Mouse (Mus musculus) kidney, adult 9 months (tissue): ENCODE results near the gene Mrpl52.

ENCODE experiments used
- DNase-seq: peaks from one replicate; pipeline ENCODE4 v3.0.0; 2022

Mrpl52 gene

GRCm38 (mm10) chr14:54432837-54433830 is 6.4 kb downstream of the Mrpl52 start:
- DNase-seq: no peak

DNA sequence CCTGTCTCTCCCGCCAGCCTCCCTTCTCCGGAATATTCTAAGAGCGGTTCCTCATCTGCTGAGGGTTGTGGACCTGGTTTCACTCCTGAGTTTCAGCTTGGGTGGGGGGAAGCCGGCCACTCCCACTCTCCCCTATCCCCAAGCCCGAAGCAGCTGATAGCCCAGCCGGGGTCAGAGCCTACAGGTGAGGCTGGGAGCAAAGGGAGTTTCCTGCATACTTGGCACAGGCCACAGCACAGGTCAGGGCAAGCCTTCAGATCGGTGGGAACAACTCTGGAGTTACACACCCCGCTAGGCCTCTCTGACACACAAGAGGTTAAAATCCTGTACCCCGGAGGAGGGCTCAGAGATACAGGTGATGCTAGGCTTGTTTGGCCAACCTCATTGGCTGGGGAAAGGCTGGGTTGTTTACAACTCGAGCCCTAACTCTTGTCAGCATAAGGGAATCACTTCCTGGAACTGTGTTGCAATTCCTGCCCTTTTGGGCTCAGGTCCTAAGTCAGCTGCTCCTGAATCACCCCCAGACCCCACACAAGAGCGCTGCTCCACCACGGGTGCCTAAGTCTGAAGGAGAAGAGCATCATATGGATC is 7.3 kb downstream of the Mrpl52 start:
- no peak for DNase-seq

DNA sequence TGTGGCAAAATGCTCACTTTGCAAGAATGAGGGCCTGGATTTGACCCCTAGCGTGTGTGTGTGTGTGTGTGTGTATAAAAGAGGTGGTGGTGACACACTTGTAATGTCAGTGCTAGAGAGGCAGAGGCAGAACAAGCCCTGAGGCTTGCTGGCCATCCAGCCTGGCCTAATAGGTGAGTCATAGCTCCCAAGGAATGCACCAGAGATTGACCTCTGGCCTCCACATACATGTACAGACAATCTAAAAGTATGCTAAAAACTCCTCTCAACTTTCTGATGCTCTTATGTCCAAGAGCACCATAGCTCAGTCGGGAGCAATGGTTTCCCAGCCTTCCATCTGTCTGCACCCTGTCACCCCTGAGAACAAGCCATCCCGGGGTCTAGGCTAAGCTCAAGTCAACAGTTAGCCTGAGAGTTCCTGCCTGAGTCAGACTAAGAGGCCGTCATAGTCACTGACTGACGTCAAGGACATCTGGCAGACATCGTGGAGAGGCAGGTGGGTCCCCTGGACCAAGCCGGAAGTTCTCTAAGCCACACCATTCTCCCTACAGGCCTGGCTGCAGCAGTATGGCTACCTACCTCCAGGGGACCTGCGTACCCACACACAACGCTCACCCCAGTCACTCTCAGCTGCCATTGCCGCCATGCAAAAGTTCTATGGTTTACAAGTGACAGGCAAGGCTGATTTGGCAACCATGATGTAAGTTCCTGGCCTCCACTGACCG is 8.6 kb downstream of the Mrpl52 start:
- no peak for DNase-seq

DNA sequence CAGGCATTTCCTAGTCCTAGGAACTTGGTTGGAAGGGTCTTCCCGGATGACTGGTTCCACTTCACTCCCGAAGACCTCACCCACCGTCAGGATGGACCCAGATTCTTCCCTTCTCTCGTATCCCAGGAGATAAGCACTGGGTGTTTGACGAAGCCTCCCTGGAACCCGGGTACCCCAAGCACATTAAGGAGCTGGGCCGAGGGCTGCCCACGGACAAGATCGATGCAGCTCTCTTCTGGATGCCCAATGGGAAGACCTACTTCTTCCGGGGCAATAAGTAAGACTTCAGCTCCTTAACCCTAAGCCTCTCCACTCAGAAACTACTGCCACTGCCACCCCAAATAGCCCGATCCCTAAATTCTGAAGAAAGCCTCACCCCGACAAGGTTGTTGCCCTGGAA is 12.4 kb downstream of the Mrpl52 start:
- DNase-seq: no peak

DNA sequence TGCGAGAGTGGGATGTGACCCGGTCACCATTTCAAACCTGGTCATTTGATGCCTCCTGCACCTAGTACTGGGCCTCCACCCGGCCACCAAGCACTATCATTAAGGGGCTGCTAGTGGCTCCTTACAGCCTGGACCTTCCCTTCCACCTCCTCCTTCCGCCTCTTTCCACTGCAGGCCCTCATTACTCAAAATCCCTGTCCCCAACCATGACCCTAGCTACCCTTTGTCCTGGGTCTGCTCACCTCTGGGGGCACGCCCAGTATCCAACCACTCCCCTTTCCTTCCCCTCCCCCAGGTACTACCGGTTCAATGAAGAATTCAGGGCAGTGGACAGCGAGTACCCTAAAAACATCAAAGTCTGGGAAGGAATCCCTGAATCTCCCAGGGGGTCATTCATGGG is 12.9 kb downstream of the Mrpl52 start:
- DNase-seq: no peak

- DNase-seq: no peak
Measured at GRCm38 (mm10) chr14:54440538-54440937, 13.8 kb downstream of the Mrpl52 start.

DNA sequence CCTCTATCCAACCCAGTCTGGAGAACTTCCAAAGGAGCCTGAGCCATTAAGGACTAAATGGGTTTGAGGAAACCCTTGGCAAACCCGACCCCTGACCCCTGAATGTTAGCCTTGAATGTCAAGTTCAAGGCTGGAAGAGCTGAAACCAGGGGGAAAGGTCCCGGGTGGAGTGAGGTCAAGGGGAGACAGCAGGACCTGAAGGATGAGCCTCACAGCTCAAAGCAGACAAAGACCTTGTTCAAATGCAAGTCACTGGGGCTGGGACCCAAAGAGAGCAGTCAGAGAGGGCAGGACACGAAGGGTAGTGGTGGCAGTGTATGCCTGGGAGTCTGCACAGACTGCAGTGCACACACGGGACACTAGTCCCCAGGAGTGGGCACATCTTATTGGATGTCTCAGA is 14.7 kb downstream of the Mrpl52 start:
- DNase-seq: no peak

DNA sequence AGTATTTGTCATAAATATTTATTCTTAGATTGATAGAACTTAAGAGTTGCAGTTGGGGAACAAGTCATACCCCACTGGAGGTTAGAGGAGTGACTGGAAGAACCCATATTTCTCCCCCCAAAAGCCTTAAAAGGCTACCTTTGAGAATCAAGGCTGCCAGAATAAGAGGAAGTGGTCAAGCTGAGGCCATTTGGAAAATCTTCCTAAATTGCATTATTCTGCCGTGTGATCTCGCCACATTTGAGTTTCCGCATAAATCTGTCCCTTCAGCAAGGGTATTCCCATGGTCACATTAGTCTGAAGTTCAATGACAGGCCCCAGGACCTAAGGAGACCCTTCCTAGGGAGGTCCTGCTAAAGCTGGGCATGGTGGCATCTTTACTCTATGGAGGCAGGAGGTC is 15.8 kb downstream of the Mrpl52 start:
- no peak for DNase-seq

DNA sequence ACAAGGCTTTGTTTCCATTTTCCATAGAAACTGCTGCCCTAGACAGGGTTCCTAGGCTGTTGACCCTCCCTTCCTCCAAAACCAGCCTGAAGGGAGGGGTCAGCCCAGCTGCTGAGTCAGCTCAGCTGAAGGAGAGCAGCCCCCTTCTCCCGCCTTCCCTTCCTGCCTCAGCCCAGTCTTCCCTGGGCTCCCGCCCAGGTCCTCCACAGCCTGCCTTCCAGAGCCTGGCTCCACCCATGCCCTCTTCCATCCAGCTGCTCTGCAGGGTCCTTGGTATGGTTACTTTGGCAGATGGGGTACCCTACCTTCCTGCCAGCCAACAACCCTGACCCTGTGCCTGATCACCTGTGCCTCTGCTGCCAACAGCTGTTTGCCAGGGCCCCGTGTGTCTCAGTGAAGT is 16.5 kb downstream of the Mrpl52 start:
- no peak for DNase-seq

DNA sequence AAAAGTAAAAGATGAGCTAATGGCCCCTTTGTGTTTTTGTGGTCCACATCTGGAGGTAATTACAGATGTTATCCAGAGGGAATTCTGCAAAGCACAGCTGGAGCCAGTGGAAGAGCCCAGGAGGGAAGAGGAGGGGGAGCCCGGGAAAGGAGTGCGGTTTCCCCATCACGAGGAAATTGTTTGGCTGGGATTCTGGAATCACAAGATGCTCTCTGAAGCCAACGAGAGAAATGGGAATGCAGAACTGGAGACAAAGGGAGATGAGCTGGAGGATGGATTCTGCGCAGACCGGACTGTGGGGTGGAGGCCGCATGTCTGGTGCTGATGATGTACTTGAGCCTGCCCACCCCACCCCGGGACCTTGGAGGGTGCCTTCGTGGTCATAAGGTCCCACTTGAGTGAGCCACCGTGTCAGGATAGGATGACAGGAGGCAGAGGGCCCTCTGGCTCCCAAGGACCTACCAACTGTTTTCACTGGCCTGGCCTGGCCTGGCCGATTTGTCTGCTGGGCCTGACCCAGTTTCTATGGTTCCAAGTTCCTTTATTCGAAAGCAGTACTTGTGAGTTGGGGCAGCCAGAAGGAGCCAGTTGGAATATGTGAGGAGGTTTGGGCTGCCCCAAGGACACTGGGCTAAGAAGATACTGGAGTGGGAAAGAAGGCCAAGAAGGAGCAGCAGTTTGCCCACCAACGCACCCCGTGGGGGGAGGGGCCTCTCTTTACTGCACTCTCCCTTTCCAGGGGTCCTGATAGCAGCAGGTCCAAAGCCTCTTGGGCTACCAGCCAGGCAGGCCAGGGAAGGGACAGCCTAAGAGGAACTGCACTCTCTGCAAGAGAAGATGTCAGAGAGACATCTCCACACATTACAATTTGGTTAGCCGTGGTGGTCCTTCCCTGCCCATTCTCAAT is 17.3 kb downstream of the Mrpl52 start:
- DNase-seq: no peak

GRCm38 (mm10) chr14:54445476-54445875 is 18.8 kb downstream of the Mrpl52 start:
- DNase-seq: no peak

- no peak for DNase-seq
Measured at GRCm38 (mm10) chr14:54453566-54453965, 26.9 kb downstream of the Mrpl52 start.

- no peak for DNase-seq
Measured at GRCm38 (mm10) chr14:54454669-54455528, 28.2 kb downstream of the Mrpl52 start.

DNA sequence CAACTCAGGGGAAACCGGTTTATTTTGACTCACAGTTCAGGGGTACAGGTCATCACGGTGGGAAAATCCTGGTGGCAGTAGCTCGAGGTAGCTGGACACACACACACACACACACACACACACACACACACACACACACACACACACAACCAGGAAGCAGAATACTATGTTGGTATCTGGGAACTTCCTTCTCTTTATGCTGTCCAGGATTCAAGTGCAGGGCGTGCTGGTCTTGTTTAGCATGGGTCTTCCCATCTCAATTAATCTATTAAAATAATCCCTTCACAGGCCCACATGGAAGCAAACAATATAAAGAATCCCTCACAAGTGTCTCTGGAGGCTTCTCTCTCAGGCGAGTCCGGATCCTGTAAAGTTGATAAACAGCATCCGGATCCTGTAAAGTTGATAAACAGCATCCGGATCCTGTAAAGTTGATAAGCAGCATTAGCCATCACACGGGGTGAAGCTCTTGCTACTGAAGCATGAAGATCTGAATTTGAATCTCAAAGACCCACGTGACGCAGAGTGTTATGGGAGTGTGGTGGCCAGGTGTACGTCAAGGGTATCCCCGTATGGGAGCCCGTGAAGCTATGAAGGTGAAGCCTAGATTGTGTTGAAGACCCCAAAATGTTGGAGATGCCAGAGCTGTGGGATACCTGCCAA is 31.3 kb downstream of the Mrpl52 start:
- no peak for DNase-seq

DNA sequence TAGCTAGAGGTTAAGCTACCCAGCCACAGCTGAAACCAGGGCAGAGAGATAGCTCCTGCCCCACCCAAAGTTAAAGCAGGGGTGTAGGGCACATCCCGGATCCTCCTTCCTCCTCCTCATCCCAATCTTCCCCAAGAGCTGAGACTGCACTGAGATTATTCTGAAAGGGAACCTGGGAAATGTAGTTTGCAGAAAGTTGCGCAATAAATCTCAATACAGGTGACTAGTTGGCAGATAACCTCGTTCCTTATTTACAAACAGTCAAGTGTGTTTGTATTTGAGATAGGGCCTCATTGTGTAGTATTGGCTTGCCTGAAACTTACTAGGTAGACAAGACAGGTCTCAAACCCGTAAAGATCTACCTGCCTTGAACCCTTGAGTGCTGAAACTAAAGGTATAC is 35.4 kb downstream of the Mrpl52 start:
- DNase-seq: no peak

- no peak for DNase-seq
Measured at GRCm38 (mm10) chr14:54463108-54463958, 36.6 kb downstream of the Mrpl52 start.

DNA sequence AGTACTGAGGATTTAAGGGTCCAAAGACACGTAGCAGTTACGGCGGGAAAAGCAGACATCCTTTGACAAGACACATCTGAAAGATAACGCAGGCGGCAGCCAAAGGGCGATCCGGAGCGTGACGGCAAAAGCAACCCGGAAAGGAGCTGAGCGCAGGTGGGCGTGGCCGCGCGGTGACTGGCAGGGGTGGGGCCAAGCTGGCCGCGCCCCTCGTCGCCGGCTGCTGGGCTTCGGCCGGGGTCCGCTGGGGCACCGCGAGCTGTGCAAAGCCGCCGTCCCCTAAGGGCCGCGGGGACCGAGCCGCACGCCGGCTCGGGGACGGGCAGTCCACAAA is 37.2 kb downstream of the Mrpl52 start, which contains the start of gene Lrp10:
Gene Lrp10, plus strand, starts transcription at position 179 of the 334 bp plus-strand sequence.
- peak; percentile 90 for DNase-seq

GRCm38 (mm10) chr14:54464293-54465005 is 37.7 kb downstream of the Mrpl52 start:
- DNase-seq: peak; percentile 90

DNA sequence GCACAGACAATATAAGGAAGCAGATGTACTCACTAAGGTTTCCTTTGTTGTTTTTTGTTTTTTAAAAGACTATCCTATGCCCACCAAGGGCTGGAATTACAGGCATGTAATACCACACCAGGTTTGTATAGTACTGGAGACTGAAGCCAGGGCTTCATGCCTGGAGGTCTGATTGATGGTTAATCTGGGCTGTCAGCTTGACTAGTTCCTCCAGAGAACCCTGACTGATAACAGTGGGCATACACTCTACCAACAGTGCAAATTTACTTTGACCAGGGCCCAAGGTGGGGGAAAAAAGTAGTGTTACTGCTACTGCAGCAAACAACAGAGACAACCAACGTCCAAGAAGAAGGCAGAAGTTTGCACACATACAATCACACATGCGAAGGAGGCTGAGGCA is 44.8 kb downstream of the Mrpl52 start:
- DNase-seq: no peak
